Mouse (Mus musculus) forebrain, postnatal 0 days (tissue): ENCODE measurements around the gene Rwdd2b. TPM values are rescaled to one million over a fixed set of nuclear protein-coding genes. Genes with fewer than 3 reads are reported as not detected.
A peak's percentile ranks its signal among the peaks of the same experiment; 100 is the strongest.

ENCODE experiments used
- ATAC-seq: fragments of 200-750 bp; cut with Nextera tagmentation; 2 replicates; pipeline ENCODE4 v1.8.0; 2017; ENCODE audit warnings: mild to moderate bottlenecking, moderate library complexity
- DNase-seq: peaks from one replicate; pipeline ENCODE4 v3.0.0-alpha.2; 2015
- H3K27ac ChIP-seq: fragments of 300-500 bp; sonication (generic); 2 replicates; pipeline ENCODE4 v1.5.1; 2014; ENCODE audit warnings: low read depth, mild to moderate bottlenecking, antibody characterized with exemption, low read length, moderate library complexity, mixed read lengths
- H3K27me3 ChIP-seq: fragments of 300-500 bp; sonication (generic); 2 replicates; pipeline ENCODE4 v1.6.1; 2014; ENCODE audit warnings: mild to moderate bottlenecking, low read length, mixed read lengths; ENCODE audit not compliant: insufficient read depth
- H3K36me3 ChIP-seq: fragments of 300-500 bp; sonication (generic); 2 replicates; pipeline ENCODE4 v1.6.1; 2014; ENCODE audit warnings: mild to moderate bottlenecking, moderate library complexity; ENCODE audit not compliant: insufficient read depth
- H3K4me1 ChIP-seq: fragments of 300-500 bp; sonication (generic); 2 replicates; pipeline ENCODE4 v1.6.1; 2014; ENCODE audit warnings: antibody characterized with exemption; ENCODE audit not compliant: insufficient read depth
- H3K4me2 ChIP-seq: fragments of 300-500 bp; sonication (generic); 2 replicates; pipeline ENCODE4 v1.6.1; 2014; ENCODE audit warnings: low read depth, mild to moderate bottlenecking, moderate library complexity
- H3K4me3 ChIP-seq: fragments of 300-500 bp; sonication (generic); 2 replicates; pipeline ENCODE4 v1.5.1; 2014; ENCODE audit warnings: low read depth, low read length, mixed read lengths
- H3K9ac ChIP-seq: fragments of 300-500 bp; sonication (generic); 2 replicates; pipeline ENCODE4 v1.6.1; 2014; ENCODE audit warnings: mild to moderate bottlenecking
- H3K9me3 ChIP-seq: fragments of 300-500 bp; sonication (generic); 2 replicates; pipeline ENCODE4 v1.6.1; 2016; ENCODE audit warnings: low read length
- CTCF ChIP-seq: sonication (generic); IDR thresholded peaks from 2 replicates; pipeline ENCODE4 v1.5.1; 2016; ENCODE audit warnings: antibody characterized with exemption, control low read depth, low read depth
- WGBS: fragments of 180-500 bp; shearing (Covaris S2); extraction: QIAGEN DNeasy Blood & Tissue Kit; methylation state at CpG from one replicate; pipeline ENCODE4 v1.1.7; 2014; 5-methylcytosine and 5-hydroxymethylcytosine counted together
- polyA plus RNA-seq: library from polyadenylated mRNA; unstranded; fragments of >200 nt; fragmentation: Nextera tagmentation; extraction: Ambion mirVana; gene quantifications from 2 replicates; pipeline ENCODE4 v1.2.1, GENCODE M21; 2015
- total RNA-seq: library from RNA; depleted of rRNA; stranded (reverse); fragments of >200 nt; gene quantifications from 2 replicates; pipeline ENCODE4 v1.2.3, GENCODE M21; 2014

The Rwdd2b gene
- total and polyA plus RNA-seq, 2 experiments from 2014 or later = 11.0 to 18.0 TPM

DNA sequence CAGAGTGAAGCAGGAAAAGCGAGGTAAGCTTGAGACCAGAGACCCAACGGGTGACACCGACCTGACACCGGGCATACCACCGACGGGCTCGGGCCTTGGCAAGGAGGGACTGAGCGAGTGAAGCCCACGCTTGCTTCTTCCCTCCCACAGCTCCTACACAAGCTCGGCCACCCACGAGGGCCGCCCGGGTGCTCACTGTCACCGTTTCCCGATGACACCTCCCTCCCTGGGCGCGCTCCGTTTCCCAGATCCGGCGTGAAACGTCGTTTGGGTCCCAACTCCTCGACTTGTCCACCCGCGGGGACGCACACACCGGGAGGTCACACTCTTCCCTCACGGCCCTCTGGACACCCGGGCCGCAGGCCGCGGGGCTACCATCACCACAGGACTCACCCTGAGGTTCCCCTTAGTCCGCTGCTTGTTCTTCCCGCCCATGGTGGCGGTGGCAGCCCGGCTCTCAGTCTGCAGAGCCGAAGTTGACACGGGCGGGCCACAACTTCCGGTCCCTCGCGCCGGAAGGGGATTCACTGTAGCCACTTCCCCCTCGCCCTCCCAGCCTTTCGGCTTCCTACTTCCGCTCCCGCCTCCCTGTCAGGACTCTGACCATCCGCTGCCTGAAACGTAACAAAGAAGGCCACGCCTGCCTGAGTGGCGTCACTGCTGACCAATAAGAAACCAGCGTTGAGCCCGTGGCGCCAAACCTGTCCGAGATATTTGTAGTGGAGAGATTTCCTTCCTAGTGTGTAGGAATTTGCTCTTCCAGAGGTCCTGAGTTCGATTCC is 8.1 kb downstream of the Rwdd2b start, which contains the start of gene Ltn1:
Gene Ltn1, minus strand, starts transcription at position 580 of the 782 bp plus-strand sequence.
- peak; percentile 100 for ATAC-seq
- Histone ChIP-seq H3K4me2 (peak within 1 kb of the TSS; percentile 77), H3K9ac (peak within 1 kb of the TSS; percentile 81), H3K36me3 (no peaks in the 10 kb centered on the region), H3K4me3 (peak within 1 kb of the TSS; percentile 96), H3K27me3 (no peaks in the 10 kb centered on the region), H3K4me1 (peaks cover 2% of the 10 kb centered on the region; the same call in 1 of the 2 replicates), H3K27ac (peak within 1 kb of the TSS; percentile 69), H3K9me3 (no peaks in the 10 kb centered on the region)
- WGBS = under 1% methylated on average over 55 of the region's 56 CpGs
- DNase-seq = peak; percentile 99
- no peak for TF ChIP-seq CTCF

GRCm38 (mm10) chr16:87427516-87427915 is 12.9 kb downstream of the Rwdd2b start:
- no peak for TF ChIP-seq CTCF
- H3K4me1 ChIP-seq = peaks cover 2% of the 10 kb centered on the region; the same call in 1 of the 2 replicates
- H3K27me3 ChIP-seq = no peaks in the 10 kb centered on the region
- WGBS = 97% methylated on average over 8 of the region's 8 CpGs
- H3K4me3 ChIP-seq = no peak overlapping the region
- H3K4me2 ChIP-seq = no peak overlapping the region
- H3K36me3 ChIP-seq = peaks cover 34% of the 10 kb centered on the region
- H3K9ac ChIP-seq = no peak overlapping the region
- no peak overlapping the region for H3K27ac ChIP-seq
- DNase-seq (no peak), ATAC-seq (no peak)
- no peaks in the 10 kb centered on the region for H3K9me3 ChIP-seq

GRCm38 (mm10) chr16:87420662-87421061 is 19.7 kb downstream of the Rwdd2b start:
- Histone ChIP-seq H3K36me3 (peaks cover 84% of the 10 kb centered on the region), H3K9me3 (no peaks in the 10 kb centered on the region), H3K4me1 (no peaks in the 10 kb centered on the region), H3K9ac (no peak overlapping the region), H3K27me3 (no peaks in the 10 kb centered on the region), H3K27ac (no peak overlapping the region), H3K4me2 (no peak overlapping the region), H3K4me3 (no peak overlapping the region)
- no peak for TF ChIP-seq CTCF
- 98% methylated on average over 8 of the region's 8 CpGs for WGBS
- ATAC-seq (no peak), DNase-seq (no peak)

GRCm38 (mm10) chr16:87405001-87405400 is 35.4 kb downstream of the Rwdd2b start:
- Histone ChIP-seq H3K27ac (no peak overlapping the region), H3K27me3 (no peaks in the 10 kb centered on the region), H3K4me3 (no peak overlapping the region), H3K9me3 (no peaks in the 10 kb centered on the region), H3K9ac (no peak overlapping the region), H3K36me3 (peaks cover 60% of the 10 kb centered on the region), H3K4me2 (no peak overlapping the region), H3K4me1 (no peaks in the 10 kb centered on the region)
- no peak for TF ChIP-seq CTCF
- WGBS = 88% methylated on average over 3 of the region's 3 CpGs
- ATAC-seq (no peak), DNase-seq (no peak)

- Histone ChIP-seq H3K4me1 (no peaks in the 10 kb centered on the region), H3K4me3 (no peak overlapping the region), H3K4me2 (no peak overlapping the region), H3K9ac (no peak overlapping the region), H3K9me3 (no peaks in the 10 kb centered on the region), H3K36me3 (peaks cover 53% of the 10 kb centered on the region), H3K27me3 (no peaks in the 10 kb centered on the region), H3K27ac (no peak overlapping the region)
- DNase-seq (peak; percentile 74), ATAC-seq (peak; percentile 89)
- 50% methylated on average over 16 of the region's 16 CpGs for WGBS
- peak; percentile 78 for TF ChIP-seq CTCF
Measured at GRCm38 (mm10) chr16:87393813-87394548, 46.4 kb downstream of the Rwdd2b start.

DNA sequence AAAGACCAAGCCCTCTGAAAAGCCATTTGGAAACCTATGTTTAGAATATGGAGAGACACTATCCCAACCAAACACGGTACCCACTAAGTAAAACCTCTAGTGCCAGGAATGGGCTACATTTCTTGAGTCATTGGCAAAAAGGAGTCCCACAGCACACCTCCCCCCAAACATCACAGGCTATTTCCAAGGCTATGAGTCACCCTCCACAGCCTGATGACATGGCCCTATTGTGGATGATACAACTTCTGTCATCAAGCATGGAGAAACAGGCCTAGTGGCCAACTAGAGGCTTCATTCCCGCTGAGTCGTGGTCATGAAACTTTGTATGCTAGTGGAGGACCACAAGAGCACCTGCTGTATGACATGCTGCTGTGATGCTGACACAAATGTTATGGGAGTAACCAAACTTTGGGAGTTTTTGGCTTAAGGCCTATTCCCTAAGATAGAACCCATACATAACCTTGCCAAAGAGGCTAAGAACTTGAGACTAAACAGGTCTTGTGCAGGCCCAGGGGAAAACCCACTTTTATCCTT is 52.9 kb downstream of the Rwdd2b start:
- Histone ChIP-seq H3K4me3 (no peak overlapping the region), H3K4me2 (no peak overlapping the region), H3K36me3 (peaks cover 39% of the 10 kb centered on the region; the same call in 1 of the 2 replicates), H3K27ac (no peak overlapping the region), H3K27me3 (no peaks in the 10 kb centered on the region), H3K9ac (no peak overlapping the region), H3K4me1 (no peaks in the 10 kb centered on the region), H3K9me3 (no peaks in the 10 kb centered on the region)
- no peak for DNase-seq
- no peak for ATAC-seq
- no peak for TF ChIP-seq CTCF
- 97% methylated on average over 3 of the region's 3 CpGs for WGBS
